Mouse (Mus musculus): ENCODE results near the gene Ptprg.
"Not testable (repeated sequence)": the region's sequence is repeated elsewhere in the genome, so short reads cannot be mapped to it uniquely, and the experiment has no call there.

The Ptprg gene

GRCm38 (mm10) chr14:12189717-12190600, 636.6 kb downstream of the Ptprg start:
- peak; percentile 52 for DNase-seq (ENCODE audit: extremely low spot score, low spot score)

GRCm38 (mm10) chr14:12191076-12191475, 637.7 kb downstream of the Ptprg start:
- DNase-seq (ENCODE audit: extremely low spot score, low spot score): no peak

GRCm38 (mm10) chr14:12198735-12199134, 645.4 kb downstream of the Ptprg start:
- no peak for DNase-seq (ENCODE audit: extremely low spot score, low spot score)

- DNase-seq (ENCODE audit: extremely low spot score, low spot score): no peak
These were observed 646.9 kb downstream of the Ptprg start for GRCm38 (mm10) chr14:12199956-12200950.

GRCm38 (mm10) chr14:12202214-12202613, 648.9 kb downstream of the Ptprg start:
- no peak for DNase-seq (ENCODE audit: extremely low spot score, low spot score)

GRCm38 (mm10) chr14:12203081-12203480, 649.7 kb downstream of the Ptprg start:
- DNase-seq (ENCODE audit: extremely low spot score, low spot score): no peak

GRCm38 (mm10) chr14:12206138-12206537, 652.8 kb downstream of the Ptprg start:
- DNase-seq (ENCODE audit: extremely low spot score, low spot score): no peak

- peak; percentile 22 for DNase-seq (ENCODE audit: extremely low spot score, low spot score)
These were observed 655.2 kb downstream of the Ptprg start for GRCm38 (mm10) chr14:12208554-12208953.

GRCm38 (mm10) chr14:12218544-12219150, 665.3 kb downstream of the Ptprg start:
- no peak for DNase-seq (ENCODE audit: extremely low spot score, low spot score)

- no peak for DNase-seq (ENCODE audit: extremely low spot score, low spot score)
These were observed 666.5 kb downstream of the Ptprg start for GRCm38 (mm10) chr14:12219877-12220276.

- no peak for DNase-seq (ENCODE audit: extremely low spot score, low spot score)
These were observed 667.2 kb downstream of the Ptprg start for GRCm38 (mm10) chr14:12220540-12220939.

- no peak for DNase-seq (ENCODE audit: extremely low spot score, low spot score)
These were observed 668.2 kb downstream of the Ptprg start for GRCm38 (mm10) chr14:12221571-12221970.

- no peak for DNase-seq (ENCODE audit: extremely low spot score, low spot score)
These were observed 690.4 kb downstream of the Ptprg start for GRCm38 (mm10) chr14:12243726-12244125.

- no peak for DNase-seq (ENCODE audit: extremely low spot score, low spot score)
These were observed 722.7 kb downstream of the Ptprg start for GRCm38 (mm10) chr14:12276031-12276430.

- no peak for DNase-seq (ENCODE audit: extremely low spot score, low spot score)
These were observed 730.3 kb downstream of the Ptprg start, which contains the start of gene Gm49355 for GRCm38 (mm10) chr14:12283641-12284040. Gene Gm49355, plus strand, starts transcription at chr14:12283976.

GRCm38 (mm10) chr14:12284141-12284912, 731.0 kb downstream of the Ptprg start, which contains the start of gene 3830406C13Rik:
Gene 3830406C13Rik, plus strand, starts transcription at chr14:12284173.
- peak; percentile 87 for DNase-seq (ENCODE audit: extremely low spot score, low spot score)

- not testable (repeated sequence) for DNase-seq (ENCODE audit: extremely low spot score, low spot score)
These were observed 736.4 kb downstream of the Ptprg start for GRCm38 (mm10) chr14:12289747-12290146.

All from neural tube, embryonic 10.5 days (tissue).